Mouse (Mus musculus) thymus, adult 2 months (tissue): ENCODE results near the gene Rxra.

ENCODE experiments used
- CTCF ChIP-seq: fragments of 200-500 bp; IDR thresholded peaks from 2 replicates; pipeline ENCODE4 v1.5.1; 2012; ENCODE audit warnings: mild to moderate bottlenecking, control low read depth, low read length, moderate library complexity, borderline replicate concordance; ENCODE audit not compliant: control insufficient read depth, poor library complexity, insufficient read depth; ENCODE audit errors: extremely low read depth
- POLR2A ChIP-seq: fragments of 200-500 bp; IDR thresholded peaks from 2 replicates; pipeline ENCODE4 v1.6.1; 2012; ENCODE audit warnings: mild to moderate bottlenecking, low read length, control low read depth, moderate library complexity; ENCODE audit not compliant: control insufficient read depth, poor library complexity, insufficient read depth; ENCODE audit errors: extremely low read depth

DNA sequence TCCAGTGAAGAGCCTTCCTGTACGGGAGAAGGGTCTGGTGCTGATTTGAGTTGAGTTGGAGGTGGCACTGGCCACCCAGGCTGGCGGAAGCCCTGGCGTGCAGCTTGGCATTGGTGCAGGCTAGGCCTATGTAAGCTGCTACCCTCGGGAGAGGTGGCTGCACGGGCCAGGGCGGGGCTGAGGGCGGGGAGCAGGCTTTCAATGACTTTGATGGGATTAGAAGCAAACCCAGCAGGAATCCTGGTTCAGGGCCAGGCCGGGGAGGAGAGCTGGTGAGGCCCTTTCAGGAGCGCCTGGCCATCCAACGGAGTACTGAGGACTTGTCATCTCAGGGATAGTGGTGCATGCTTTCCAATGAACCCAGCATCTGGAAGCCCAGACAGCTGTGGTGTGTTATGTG lies 43.4 kb downstream of the Rxra start:
- TF ChIP-seq POLR2A: no peak
- TF ChIP-seq CTCF: no peak
